Mouse (Mus musculus): Measurements from ENCODE around the gene Tmbim4.

Tmbim4 gene

GRCm38 (mm10) chr10:120201131-120201921, at the start of gene Tmbim4:
TSS of gene Tmbim4 (plus strand) at chr10:120201590.
- no peak for DNase-seq (ENCODE audit: low read depth)

GRCm38 (mm10) chr10:120151672-120152071, 49.7 kb upstream of the Tmbim4 start:
- DNase-seq (ENCODE audit: low read depth): no peak

- no peak for DNase-seq (ENCODE audit: low read depth)
These were observed 47.5 kb upstream of the Tmbim4 start for GRCm38 (mm10) chr10:120153911-120154310.

GRCm38 (mm10) chr10:120160533-120160932, 40.9 kb upstream of the Tmbim4 start:
- no peak for DNase-seq (ENCODE audit: low read depth)

- no peak for DNase-seq (ENCODE audit: low read depth)
These were observed 38.5 kb upstream of the Tmbim4 start for GRCm38 (mm10) chr10:120162840-120163239.

- no peak for DNase-seq (ENCODE audit: low read depth)
These were observed 37.9 kb upstream of the Tmbim4 start for GRCm38 (mm10) chr10:120163490-120163889.

GRCm38 (mm10) chr10:120164931-120165792, 36.2 kb upstream of the Tmbim4 start:
- no peak for DNase-seq (ENCODE audit: low read depth)

GRCm38 (mm10) chr10:120165793-120166503, 35.4 kb upstream of the Tmbim4 start:
- no peak for DNase-seq (ENCODE audit: low read depth)

GRCm38 (mm10) chr10:120168070-120168469, 33.3 kb upstream of the Tmbim4 start:
- DNase-seq (ENCODE audit: low read depth): no peak

- no peak for DNase-seq (ENCODE audit: low read depth)
These were observed 32.3 kb upstream of the Tmbim4 start for GRCm38 (mm10) chr10:120169064-120169463.

- DNase-seq (ENCODE audit: low read depth): no peak
These were observed 31.5 kb upstream of the Tmbim4 start for GRCm38 (mm10) chr10:120169841-120170240.

GRCm38 (mm10) chr10:120170277-120170676, 31.1 kb upstream of the Tmbim4 start:
- DNase-seq (ENCODE audit: low read depth): no peak

- DNase-seq (ENCODE audit: low read depth): no peak
These were observed 30.1 kb upstream of the Tmbim4 start for GRCm38 (mm10) chr10:120171340-120171739.

- no peak for DNase-seq (ENCODE audit: low read depth)
These were observed 27.1 kb upstream of the Tmbim4 start for GRCm38 (mm10) chr10:120174192-120174705.

GRCm38 (mm10) chr10:120182887-120183286, 18.5 kb upstream of the Tmbim4 start:
- DNase-seq (ENCODE audit: low read depth): no peak

- no peak for DNase-seq (ENCODE audit: low read depth)
These were observed 18.0 kb upstream of the Tmbim4 start for GRCm38 (mm10) chr10:120183342-120183741.

GRCm38 (mm10) chr10:120188513-120188912, 12.9 kb upstream of the Tmbim4 start:
- DNase-seq (ENCODE audit: low read depth): no peak

GRCm38 (mm10) chr10:120189276-120189675, 12.1 kb upstream of the Tmbim4 start:
- no peak for DNase-seq (ENCODE audit: low read depth)

GRCm38 (mm10) chr10:120189782-120190181, 11.6 kb upstream of the Tmbim4 start:
- DNase-seq (ENCODE audit: low read depth): no peak

GRCm38 (mm10) chr10:120191165-120191564, 10.2 kb upstream of the Tmbim4 start:
- DNase-seq (ENCODE audit: low read depth): no peak

GRCm38 (mm10) chr10:120192278-120192677, 9.1 kb upstream of the Tmbim4 start:
- DNase-seq (ENCODE audit: low read depth): no peak

GRCm38 (mm10) chr10:120193255-120193654, 8.1 kb upstream of the Tmbim4 start:
- no peak for DNase-seq (ENCODE audit: low read depth)

All from c-Kit-positive CD71-negative TER-119-negative erythroid progenitor cells, embryonic 14.5 days (primary cell).